Mouse (Mus musculus) intestine, postnatal 0 days (tissue): ENCODE measurements around the gene Hist1h4k. TPM values are rescaled to one million over a fixed set of nuclear protein-coding genes. Genes with fewer than 3 reads are reported as not detected.
"Not testable (repeated sequence)": the region's sequence is repeated elsewhere in the genome, so short reads cannot be mapped to it uniquely, and the experiment has no call there.

Source experiments
- ATAC-seq: fragments of 200-750 bp; cut with Nextera tagmentation; 2 replicates; pipeline ENCODE4 v1.8.0; 2017; ENCODE audit warnings: mild to moderate bottlenecking, moderate TSS enrichment, moderate library complexity
- H3K27ac ChIP-seq: fragments of 300-500 bp; sonication (generic); 2 replicates; pipeline ENCODE4 v1.5.1; 2014; ENCODE audit warnings: mild to moderate bottlenecking, low read depth, low read length, moderate library complexity
- H3K27me3 ChIP-seq: fragments of 300-500 bp; sonication (generic); replicated peaks from 2 replicates; pipeline ENCODE4 v1.6.1; 2014; ENCODE audit warnings: low read length, mixed read lengths; ENCODE audit not compliant: control insufficient read depth, insufficient read depth
- H3K36me3 ChIP-seq: fragments of 300-500 bp; sonication (generic); 2 replicates; pipeline ENCODE4 v1.6.1; 2014; ENCODE audit warnings: mild to moderate bottlenecking, moderate library complexity; ENCODE audit not compliant: control insufficient read depth, insufficient read depth
- H3K4me1 ChIP-seq: fragments of 300-500 bp; sonication (generic); replicated peaks from 2 replicates; pipeline ENCODE4 v1.6.1; 2014; ENCODE audit warnings: antibody characterized with exemption, low read length, mixed read lengths; ENCODE audit not compliant: control insufficient read depth, insufficient read depth
- H3K4me2 ChIP-seq: fragments of 300-500 bp; sonication (generic); replicated peaks from 2 replicates; pipeline ENCODE4 v1.6.1; 2014; ENCODE audit warnings: low read depth, mild to moderate bottlenecking, moderate library complexity
- H3K4me3 ChIP-seq: fragments of 300-500 bp; sonication (generic); 2 replicates; pipeline ENCODE4 v1.5.1; 2014; ENCODE audit warnings: low read depth, low read length
- H3K9ac ChIP-seq: fragments of 300-500 bp; sonication (generic); 2 replicates; pipeline ENCODE4 v1.6.1; 2014; ENCODE audit warnings: mild to moderate bottlenecking, low read depth, low read length
- H3K9me3 ChIP-seq: fragments of 300-500 bp; sonication (generic); 2 replicates; pipeline ENCODE4 v1.6.1; 2016; ENCODE audit warnings: mixed run types; ENCODE audit not compliant: control insufficient read depth
- CTCF ChIP-seq: sonication (generic); IDR thresholded peaks from 2 replicates; pipeline ENCODE4 v1.5.1; 2016; ENCODE audit warnings: low read depth, mild to moderate bottlenecking, control low read depth, antibody characterized with exemption, moderate library complexity
- WGBS: fragments of 180-500 bp; shearing (Covaris S2); extraction: QIAGEN DNeasy Blood & Tissue Kit; methylation state at CpG from one replicate; pipeline ENCODE4 v1.1.7; 2014; 5-methylcytosine and 5-hydroxymethylcytosine counted together
- polyA plus RNA-seq: library from polyadenylated mRNA; unstranded; fragments of >200 nt; fragmentation: Nextera tagmentation; extraction: Ambion mirVana; gene quantifications from 2 replicates; pipeline ENCODE4 v1.2.1, GENCODE M21; 2015

The Hist1h4k gene
- polyA plus RNA-seq, 1 experiment from 2014 or later, result 2.1 TPM

- no peak overlapping the region for H3K9ac ChIP-seq
- no peak for ATAC-seq
- H3K9me3 ChIP-seq, result no peaks in the 10 kb centered on the region
- no peak overlapping the region for H3K4me2 ChIP-seq
- TF ChIP-seq CTCF, result no peak
- no peaks in the 10 kb centered on the region for H3K4me1 ChIP-seq
- H3K27me3 ChIP-seq, result no peaks in the 10 kb centered on the region
- H3K36me3 ChIP-seq, result no peaks in the 10 kb centered on the region
- no peak overlapping the region for H3K27ac ChIP-seq
- H3K4me3 ChIP-seq, result no peak overlapping the region
- 41% methylated on average over 3 of the region's 3 CpGs for WGBS
Observed at GRCm38 (mm10) chr13:21752356-21752755, 2.1 kb upstream of the Hist1h4k start.

DNA sequence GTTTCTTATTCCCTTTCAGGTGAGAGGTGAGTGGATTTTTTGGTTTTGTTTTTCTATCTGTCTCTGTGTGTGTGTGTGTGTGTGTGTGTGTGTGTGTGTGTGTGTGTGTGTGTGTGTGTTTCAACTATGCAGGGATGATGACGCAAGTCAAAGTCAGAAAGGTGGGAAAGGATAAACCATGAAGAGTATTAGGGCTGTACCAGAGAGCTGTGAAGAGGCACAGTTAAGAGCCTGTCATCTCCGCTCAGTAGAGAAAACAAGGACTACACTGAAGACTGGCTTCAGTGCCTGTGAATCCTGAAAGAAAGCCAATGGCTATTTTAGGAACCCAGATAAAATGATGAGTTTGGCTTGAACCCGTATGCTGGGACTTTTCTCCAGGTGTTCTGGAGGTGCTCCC is 1.5 kb upstream of the Hist1h4k start:
- Histone ChIP-seq H3K9ac (no peak overlapping the region), H3K4me3 (no peak overlapping the region), H3K4me1 (no peaks in the 10 kb centered on the region), H3K4me2 (no peak overlapping the region), H3K36me3 (no peaks in the 10 kb centered on the region), H3K27me3 (no peaks in the 10 kb centered on the region), H3K9me3 (no peaks in the 10 kb centered on the region), H3K27ac (no peak overlapping the region)
- 76% methylated on average over 3 of the region's 3 CpGs for WGBS
- TF ChIP-seq CTCF, result no peak
- no peak for ATAC-seq

GRCm38 (mm10) chr13:21751417-21751816 is 1.1 kb upstream of the Hist1h4k start:
- TF ChIP-seq CTCF, result no peak
- no peaks in the 10 kb centered on the region for H3K27me3 ChIP-seq
- ATAC-seq, result no peak

GRCm38 (mm10) chr13:21749387-21750158 is 732 bp downstream of the Hist1h4k start:
- Histone ChIP-seq H3K4me3 (peak overlapping the region; percentile 46), H3K9me3 (no peaks in the 10 kb centered on the region), H3K4me1 (no peaks in the 10 kb centered on the region), H3K36me3 (no peaks in the 10 kb centered on the region), H3K9ac (peak overlapping the region; percentile 23), H3K27me3 (no peaks in the 10 kb centered on the region), H3K27ac (0 out of 2 replicates have a peak overlapping the region, but pooled peaks have one; percentile 28), H3K4me2 (peak overlapping the region; percentile 76)
- no peak for TF ChIP-seq CTCF
- WGBS, result 3% methylated on average over 5 of the region's 5 CpGs
- ATAC-seq, result no peak

More at GRCm38 (mm10) chr13:21751417-21751816, 1.1 kb upstream of the Hist1h4k start:
- Histone ChIP-seq H3K9me3 (no peaks in the 10 kb centered on the region), H3K4me1 (no peaks in the 10 kb centered on the region), H3K9ac (no peak overlapping the region), H3K27ac (no peak overlapping the region), H3K4me2 (no peak overlapping the region), H3K4me3 (no peak overlapping the region), H3K36me3 (no peaks in the 10 kb centered on the region)

DNA sequence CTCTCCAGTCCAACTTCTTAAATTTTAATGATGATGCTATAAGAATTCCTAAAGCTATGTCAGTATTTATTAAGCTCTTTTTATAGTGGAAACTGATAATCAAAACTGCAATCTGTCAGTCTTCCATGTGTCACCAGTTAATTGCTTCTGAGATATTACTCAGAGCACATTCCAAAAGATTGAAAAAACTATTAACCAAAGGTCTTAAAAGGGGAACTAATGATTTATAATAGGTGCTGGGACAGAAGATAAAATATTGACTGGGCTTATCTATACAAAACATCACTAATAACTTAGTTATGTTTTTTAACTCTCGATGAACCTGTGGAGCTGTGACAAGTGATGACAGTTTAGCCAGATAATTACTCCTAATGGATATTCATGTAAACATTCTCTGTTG is 5.3 kb downstream of the Hist1h4k start:
- Histone ChIP-seq H3K4me3 (no peak overlapping the region), H3K27me3 (no peaks in the 10 kb centered on the region), H3K27ac (no peak overlapping the region), H3K4me2 (no peak overlapping the region), H3K4me1 (no peaks in the 10 kb centered on the region), H3K36me3 (no peaks in the 10 kb centered on the region), H3K9me3 (no peaks in the 10 kb centered on the region), H3K9ac (no peak overlapping the region)
- WGBS, result 31% methylated on average over 1 of the region's 1 CpGs
- no peak for TF ChIP-seq CTCF
- no peak for ATAC-seq

- not testable (repeated sequence) for H3K9me3 ChIP-seq, H3K27me3 ChIP-seq, H3K36me3 ChIP-seq, H3K4me1 ChIP-seq
- H3K9ac ChIP-seq, result peak within 1 kb of the TSS; percentile 42
- peak within 1 kb of the TSS; percentile 32 for H3K4me3 ChIP-seq
- H3K4me2 ChIP-seq, result peak within 1 kb of the TSS; percentile 71
- peak within 1 kb of the TSS; percentile 68 for H3K27ac ChIP-seq
- peak; percentile 84 for ATAC-seq
- WGBS, result under 1% methylated on average over 44 of the region's 56 CpGs
Observed at GRCm38 (mm10) chr13:21734906-21735767, 15.2 kb downstream of the Hist1h4k start, which contains the start of gene Hist1h4j. Gene Hist1h4j, plus strand, starts transcription at chr13:21735064.
